Mouse (Mus musculus): Measurements from ENCODE around the gene Mme.

The Mme gene

DNA sequence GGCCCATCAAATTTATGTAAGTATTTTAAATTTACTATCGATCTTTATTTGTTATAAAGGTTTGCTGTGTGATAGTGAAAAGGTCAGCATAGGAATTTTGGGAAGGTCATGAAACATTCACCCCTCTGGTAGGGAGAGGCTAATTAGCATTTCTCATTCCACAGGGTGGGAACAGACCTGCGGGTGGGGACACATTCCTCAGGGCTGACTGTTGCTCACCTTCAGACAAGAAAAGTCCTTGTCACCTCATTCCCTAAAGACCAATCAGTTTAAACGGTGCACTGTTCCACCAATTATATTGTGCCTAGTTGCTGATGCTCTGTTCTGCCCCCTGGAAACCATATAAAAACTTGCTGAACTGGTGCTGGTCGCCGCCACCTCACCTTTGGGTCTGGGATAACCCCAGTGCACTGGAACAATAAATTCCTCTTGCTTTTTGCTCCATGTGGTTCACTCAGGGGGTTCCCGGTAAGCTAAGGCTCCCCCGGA lies at the start of gene Mme:
Gene Mme, plus strand, starts transcription at position 439 of the 489 bp plus-strand sequence.
- no peak for DNase-seq (ENCODE audit: low read depth, low spot score)

DNA sequence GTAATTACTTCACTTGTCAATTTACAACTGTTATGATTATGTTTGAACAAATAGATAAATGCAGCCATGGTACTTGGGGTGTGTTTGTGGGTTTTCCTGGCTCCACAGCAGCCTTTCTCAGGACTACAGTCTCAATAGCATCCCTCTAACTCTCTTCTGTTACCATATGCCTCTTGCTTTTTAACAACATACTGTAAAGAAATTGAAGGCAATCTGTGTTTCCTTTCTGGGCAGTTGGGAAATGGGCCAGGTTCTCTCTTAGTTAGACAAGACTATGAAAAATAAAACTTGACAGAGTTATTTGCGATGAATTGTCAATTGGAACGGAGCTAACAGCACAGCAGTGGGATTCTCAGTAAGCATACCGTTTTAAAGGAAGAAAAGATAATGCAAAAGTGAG lies 44.8 kb upstream of the Mme start:
- DNase-seq (ENCODE audit: low read depth, low spot score) = no peak

DNA sequence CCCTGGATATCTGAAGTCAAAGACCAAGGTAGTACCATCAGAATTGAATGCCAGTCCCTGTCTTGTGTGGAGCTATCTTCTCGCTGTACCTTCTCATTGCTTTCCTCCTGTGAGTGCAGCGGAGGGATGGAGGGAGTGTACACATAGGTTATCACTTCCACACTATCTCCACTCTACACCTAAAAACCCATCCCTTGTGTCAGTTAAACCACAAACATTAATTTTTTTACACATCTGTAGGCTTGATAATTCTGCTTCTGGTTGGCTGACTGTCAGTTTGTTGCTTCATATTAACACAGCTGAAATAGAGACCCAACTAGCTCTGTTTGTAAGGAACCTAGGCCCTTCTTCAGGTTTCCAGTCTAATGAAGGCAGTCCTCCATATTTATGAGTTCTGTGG lies 43.3 kb upstream of the Mme start:
- no peak for DNase-seq (ENCODE audit: low read depth, low spot score)

DNA sequence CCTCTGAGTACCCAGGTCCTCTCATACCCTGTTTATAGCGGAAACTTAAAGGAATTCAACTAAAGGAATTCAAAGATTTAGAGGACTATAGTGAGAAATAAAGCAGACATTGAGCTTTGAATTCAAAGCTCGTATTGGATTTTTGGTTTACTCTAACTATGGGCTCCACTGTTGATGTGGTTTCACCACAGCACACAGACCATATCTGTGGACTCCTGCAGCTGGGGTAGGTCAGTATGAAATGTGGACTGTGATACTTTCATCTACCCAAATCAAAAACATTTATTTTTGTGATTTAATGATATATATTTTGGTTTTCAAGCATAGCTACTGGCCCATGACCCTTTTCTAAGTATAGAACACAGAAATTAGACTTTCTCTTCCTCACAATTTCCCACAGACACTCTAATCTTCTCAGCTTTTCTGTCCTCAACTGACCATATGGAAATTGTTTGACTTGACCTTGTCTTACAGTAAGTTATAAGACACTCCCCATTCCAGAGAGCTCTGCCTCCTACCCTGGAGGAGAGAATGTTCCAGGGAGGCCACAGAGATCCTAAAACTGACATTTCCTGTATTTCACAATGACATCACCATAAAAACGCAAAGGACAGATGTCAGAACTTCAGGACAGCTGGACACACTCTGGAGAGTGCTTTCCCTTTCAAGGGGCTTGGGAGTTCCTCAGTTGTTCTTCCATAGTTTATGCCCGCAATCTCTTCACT lies 19.3 kb upstream of the Mme start:
- DNase-seq (ENCODE audit: low read depth, low spot score) = no peak

DNA sequence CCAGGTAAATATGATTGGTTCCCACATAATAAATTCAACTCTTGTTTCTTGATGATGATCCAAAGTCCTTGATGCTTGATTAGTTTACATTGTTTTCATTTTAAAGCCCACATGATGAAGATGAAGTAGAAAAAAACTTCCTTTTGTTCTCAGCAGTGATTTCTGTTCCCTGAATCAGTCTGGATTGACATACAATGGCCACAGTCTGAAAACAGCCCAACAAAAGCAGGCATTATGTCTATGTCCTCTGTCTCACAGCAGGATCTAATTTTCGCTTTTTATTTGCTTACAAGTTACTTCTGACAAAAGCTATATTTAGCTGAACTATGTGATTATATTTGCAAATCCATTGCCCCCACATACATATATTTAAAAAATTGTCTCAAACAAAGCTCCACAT lies 17.7 kb upstream of the Mme start:
- no peak for DNase-seq (ENCODE audit: low read depth, low spot score)

DNA sequence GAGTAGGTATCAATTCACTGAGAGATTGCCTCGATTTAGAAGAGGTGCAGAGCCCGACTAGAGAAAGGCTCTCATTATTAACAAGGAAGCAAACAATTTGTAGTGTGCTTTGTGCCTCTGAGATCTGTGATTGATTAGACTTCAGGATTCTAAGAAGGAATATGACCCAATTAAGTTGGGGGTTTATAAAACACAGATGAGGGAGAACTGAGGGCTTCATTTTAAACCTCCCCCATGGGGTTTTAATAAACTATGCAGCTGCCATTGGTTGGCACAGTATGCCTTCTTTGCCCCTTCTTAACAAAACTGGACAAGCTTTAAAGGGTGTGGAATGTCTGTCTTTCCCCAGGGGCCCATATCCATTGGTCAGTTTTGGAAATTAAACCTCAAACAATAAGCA lies 5.4 kb upstream of the Mme start:
- DNase-seq (ENCODE audit: low read depth, low spot score) = no peak

DNA sequence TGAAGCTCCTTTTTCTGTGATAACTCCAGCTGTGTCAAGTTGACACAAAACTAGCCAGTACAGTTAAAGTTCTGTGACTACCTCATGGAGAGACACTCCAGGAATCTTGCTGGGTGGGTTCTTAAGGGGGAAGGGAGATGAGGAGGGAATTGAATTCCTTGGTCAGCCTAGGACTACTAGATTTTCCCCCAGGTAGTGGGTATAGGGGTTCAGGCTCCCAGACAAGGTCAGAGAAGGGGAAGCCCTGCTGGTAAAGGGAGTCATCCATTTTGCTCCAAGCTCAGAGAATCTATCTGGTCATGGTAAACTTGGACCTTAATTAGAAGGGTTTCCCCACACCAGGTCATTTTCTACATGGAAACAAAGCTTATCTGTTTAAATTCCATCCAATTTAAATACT lies 2.4 kb downstream of the Mme start:
- DNase-seq (ENCODE audit: low read depth, low spot score) = no peak

DNA sequence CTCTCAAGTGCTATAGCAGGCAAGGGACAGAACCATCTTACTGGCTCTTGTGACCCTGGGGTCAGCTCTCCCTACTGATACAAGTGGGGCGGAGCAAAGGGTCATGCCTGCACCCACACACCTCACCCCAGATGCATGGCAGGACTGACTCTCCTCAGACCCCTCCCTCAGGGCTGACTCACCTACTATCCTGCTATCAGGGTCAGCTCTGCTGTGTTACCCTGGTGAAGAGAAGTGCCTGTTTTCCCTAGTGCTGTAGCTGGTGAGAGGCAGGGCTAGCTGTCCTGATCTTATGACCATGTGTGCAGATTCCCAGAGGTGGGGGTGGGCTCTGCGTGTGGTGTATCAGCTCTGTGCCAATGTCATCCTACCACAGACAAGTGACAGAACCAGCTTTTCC lies 30.8 kb downstream of the Mme start:
- DNase-seq (ENCODE audit: low read depth, low spot score) = no peak

DNA sequence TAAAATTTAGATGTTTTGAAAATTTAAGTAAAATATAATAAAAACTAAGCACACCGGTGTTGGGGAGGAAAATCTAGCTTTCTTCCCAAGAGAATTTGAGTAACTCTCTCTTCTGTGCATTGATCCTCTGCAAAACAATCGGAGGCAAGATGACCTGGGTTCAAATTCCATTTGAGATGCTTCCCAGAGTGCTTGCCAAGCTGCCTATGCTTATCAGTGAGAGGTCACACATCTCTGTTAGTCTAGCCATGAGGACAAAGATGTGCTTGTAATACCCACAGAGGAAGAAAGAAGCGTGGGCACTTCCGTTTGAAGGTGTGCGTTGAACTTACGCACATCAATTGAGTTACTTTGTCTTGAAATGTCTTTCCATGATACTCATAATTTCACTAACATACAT lies 53.0 kb downstream of the Mme start:
- no peak for DNase-seq (ENCODE audit: low read depth, low spot score)

DNA sequence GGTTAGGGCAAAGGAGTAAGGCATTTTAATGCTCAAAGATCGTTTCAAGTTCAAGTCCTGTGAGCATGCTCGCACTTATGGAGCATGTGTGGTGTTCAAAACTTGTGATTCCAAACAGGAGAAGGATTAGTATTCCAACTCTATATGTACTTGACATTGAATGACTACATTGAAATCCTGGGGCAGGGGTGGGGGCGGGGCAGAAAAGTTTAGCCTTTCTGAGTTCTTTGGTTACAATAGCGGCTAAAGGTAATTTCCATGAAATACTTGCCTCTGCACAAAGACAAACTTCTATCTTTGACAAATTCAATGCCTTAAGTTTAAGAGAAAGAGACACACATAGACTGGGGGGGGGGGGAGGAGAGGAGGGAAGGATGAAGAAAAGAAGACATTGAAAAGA lies 53.5 kb downstream of the Mme start:
- DNase-seq (ENCODE audit: low read depth, low spot score) = no peak

DNA sequence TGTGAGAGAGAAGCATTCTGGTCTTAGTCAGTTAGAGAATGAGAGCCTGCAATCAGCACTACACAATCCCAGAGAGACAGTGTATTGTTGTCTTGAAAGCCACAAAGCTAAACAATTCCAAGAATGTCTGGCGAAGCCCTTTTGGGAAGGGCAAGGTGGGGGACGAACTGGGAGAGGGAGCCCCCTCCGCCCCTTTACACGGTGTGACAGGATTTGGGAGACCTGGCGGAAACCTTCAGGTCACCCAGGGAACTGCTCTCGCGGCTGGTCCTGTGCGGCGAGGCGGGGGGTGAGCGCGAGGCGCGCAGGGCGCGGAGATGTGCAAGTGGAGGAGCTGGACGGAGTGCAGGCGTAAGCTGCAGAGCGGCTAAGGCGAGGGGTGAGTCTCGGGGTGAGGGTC lies 53.9 kb downstream of the Mme start:
- DNase-seq (ENCODE audit: low read depth, low spot score) = no peak

DNA sequence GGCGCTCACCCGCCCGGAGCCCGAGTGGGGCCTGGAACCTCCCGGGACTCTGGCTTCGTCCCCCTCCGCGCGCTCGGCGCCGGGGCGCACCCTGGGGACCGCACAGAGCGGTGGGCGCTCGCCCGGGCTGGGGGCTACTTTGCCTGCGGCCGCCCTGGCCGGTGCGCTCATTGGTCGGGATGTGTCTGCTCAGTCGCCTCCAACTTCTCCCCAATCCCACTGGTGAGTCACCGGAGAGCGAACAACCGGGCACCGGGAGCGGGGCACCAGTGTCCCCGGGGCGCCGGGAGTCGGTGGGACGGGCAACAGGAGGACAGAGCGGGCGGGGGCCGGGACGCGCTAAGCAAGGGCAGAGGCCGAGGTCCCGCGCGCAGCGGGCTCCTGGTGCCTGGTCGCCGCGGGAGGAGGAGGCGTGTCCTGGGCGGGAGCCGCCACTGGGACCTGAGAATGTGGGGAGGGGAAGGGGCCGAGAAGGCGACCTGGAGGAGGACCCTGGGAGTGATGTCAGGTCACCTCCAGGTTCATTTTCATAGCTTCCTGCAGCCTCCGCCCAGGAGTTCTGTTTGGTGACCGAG lies 54.4 kb downstream of the Mme start:
- DNase-seq (ENCODE audit: low read depth, low spot score) = no peak

DNA sequence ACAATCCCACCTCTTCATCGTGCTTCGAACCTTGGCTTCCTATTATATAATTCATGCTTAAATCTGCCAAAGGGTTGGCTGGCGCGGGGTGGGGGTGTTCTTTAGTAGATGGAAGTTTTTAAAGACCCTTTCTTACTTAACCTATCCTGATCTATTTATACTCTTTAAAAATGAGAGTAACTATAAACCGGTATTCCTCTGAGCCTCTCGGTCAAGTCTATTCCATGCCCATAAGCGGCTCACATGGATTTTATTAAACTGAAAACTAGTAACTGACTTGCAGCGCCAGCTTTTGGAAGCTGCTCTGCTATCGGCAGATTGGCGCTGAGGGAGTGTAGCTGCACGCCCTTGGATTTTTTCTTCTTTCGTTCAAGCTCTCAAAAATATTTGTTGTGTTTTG lies 55.1 kb downstream of the Mme start:
- no peak for DNase-seq (ENCODE audit: low read depth, low spot score)

DNA sequence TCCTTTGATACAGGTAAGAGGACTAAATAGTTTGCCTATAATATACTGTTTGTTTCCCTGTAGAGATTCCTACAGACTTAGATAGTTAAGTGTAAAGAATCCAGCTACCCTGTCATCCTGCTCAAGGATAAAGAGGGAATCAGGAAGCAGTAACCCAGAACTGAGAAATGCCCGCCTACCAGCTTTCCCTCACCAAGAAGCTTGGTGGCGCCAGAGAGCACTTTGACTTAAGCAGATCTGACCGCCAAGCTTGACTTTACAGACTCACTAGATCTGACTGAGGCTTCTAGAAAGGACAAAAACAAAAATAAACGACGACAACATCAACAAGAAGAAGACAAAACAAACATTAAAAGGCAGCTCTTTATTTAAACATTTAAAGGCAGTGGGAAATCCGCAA lies 56.5 kb downstream of the Mme start:
- DNase-seq (ENCODE audit: low read depth, low spot score) = peak; percentile 40

DNA sequence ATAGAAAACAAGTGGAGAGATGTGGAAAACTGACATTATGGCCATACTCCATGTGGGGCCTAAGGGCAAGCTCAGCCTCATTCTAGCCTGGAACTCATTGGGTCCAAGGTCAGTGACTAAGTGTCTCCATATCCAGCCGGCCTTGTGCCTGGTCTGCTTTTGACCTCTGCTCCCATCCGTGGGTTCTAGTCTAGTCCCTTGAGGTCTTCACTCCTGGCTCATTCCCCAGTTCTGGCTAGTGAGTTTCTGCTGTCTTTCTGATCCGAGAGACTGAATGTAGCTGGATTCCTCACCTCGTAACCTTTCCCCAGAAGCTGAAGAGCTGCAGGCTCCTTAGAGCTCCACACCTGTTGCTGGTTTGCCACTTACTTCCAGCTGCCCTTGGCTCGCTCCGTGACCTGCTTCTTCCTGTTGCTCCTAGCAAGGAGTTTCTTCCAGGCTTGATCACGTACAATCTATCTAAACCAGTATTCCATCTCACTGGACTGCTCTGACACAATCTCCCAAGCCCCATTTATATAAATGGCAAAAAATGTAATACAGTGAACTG lies 73.9 kb downstream of the Mme start:
- peak; percentile 39 for DNase-seq (ENCODE audit: low read depth, low spot score)

DNA sequence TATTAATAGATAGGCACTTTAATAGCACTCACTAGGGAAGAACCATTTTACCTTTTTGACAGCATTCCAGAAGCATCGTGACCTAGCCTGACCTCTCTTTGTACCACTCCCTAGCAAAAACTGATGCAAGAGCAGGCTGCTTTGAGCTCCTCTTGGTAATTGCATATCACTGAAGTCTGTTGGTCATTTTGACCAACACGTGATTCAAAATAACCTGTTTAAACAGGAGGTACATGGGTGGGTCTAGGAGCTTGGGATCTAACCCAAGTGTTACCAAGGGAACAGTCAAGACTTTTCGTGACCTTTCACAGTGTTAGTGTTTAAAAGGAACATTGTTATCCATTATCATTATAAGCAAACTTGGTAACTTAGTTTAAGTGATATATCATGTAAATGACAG lies 76.2 kb downstream of the Mme start:
- DNase-seq (ENCODE audit: low read depth, low spot score) = no peak

DNA sequence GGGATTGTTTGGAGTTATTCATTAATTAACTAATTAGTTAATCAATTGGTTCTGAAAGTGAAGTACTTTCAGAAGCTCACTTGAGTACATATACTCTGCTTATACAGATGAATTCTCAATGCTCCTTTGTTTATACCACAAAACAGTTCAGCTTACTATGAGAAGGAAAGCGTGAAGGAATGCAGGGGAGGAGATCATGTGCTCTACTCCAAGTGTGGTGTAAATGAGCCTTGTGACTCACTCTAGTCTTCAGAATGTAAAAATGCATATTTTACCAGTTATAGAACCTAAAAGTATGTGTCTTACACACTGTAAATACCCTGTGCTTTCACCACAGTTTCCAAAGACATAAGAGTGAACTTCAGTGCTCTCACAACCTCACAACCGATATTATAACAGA lies 84.3 kb downstream of the Mme start:
- no peak for DNase-seq (ENCODE audit: low read depth, low spot score)

DNA sequence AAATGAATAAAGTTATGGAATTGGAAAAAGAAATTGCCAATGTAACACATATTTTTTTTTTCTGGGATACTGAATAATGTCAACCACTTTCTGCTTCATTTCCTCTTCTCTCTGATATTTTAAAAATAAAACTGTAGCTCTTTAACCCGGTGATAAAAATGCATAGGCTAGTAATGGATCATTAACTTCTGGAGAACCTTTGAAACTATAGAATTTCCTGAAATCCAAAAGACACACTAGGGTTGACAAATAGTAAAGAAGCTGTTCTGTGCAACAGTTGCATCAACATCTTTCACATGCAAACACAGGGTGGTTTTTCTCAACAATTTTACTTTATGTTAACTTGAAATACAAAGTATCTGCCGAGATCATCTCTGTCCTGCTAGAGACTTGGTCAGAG lies 98.8 kb downstream of the Mme start:
- DNase-seq (ENCODE audit: low read depth, low spot score) = no peak

DNA sequence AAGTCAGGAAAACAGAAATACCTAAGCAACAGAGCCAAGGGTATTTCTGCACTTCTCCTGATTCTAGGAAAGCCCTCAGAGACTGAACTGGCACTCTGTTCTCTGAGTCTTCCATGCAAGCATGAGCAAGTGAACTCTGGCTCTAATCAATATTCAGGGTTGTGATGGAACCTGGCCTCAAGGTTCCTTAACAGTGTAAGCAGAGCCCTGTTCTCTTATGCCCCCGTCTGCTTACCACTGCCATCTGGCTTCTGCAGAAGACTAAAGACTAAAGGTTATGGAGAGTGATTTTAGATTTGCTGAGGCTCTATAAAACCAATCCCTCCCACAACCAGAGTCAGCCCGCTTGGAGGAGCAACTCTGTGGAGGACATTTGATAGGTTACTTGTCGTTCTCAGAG lies 99.2 kb downstream of the Mme start:
- DNase-seq (ENCODE audit: low read depth, low spot score) = no peak

DNA sequence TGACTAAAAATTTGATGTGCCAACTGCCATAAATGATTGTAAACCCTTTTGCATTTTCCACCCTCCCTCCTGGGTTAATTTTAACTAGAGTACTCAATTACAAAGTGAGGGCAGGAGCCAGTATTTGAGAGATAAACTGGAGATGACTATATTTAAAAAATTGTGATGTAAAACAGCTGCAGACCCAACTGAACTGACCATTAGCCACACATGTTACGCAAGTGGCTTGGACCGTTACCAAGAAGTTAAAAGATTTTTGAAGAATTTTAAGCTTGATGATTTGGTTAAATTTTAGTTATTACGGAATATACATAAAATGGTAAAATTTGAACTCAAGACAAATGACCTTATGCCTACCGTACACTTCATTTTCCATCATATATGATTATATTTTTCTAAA lies 100.1 kb downstream of the Mme start:
- no peak for DNase-seq (ENCODE audit: low read depth, low spot score)

DNA sequence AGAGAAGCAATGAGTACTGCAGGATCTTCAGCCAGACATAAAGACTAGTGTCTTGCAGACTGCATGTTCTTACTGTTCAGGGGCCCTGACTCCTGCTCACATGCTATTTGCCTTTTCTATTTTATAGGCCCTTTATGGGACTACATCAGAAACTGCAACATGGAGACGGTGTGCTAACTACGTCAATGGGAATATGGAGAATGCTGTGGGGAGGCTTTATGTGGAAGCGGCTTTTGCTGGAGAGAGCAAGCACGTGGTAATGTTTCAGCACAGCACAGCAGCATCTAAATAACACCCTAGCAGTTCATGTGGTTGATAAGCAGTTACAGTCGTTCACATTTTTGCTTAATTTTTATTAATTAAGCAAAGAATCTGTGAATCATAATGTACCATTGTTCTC lies 103.7 kb downstream of the Mme start:
- DNase-seq (ENCODE audit: low read depth, low spot score) = no peak

DNA sequence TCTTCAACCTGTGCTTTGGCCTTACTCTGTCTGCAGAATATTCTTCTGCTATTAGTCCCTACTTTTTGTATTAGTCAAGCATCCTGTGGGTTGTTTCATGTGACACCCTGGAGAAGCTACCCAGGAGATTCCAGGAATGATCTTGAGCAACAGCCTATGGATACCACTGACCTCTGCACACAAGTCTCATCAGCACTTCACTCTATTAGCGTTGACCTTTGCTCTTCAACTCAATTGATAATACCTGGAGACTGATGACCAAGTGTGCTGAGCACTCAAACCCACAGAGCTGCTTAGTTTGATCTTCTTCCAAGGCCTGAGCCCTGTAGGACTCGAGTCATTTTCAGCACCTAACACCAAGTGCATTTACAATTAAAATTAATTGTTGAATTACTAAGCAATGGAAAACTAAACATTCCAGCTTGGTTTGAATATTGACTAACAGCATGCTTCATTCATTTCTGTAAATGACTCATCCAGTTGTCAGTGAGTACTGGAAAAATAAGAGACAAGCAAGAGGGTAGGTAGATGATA lies 107.6 kb downstream of the Mme start:
- DNase-seq (ENCODE audit: low read depth, low spot score) = no peak

DNA sequence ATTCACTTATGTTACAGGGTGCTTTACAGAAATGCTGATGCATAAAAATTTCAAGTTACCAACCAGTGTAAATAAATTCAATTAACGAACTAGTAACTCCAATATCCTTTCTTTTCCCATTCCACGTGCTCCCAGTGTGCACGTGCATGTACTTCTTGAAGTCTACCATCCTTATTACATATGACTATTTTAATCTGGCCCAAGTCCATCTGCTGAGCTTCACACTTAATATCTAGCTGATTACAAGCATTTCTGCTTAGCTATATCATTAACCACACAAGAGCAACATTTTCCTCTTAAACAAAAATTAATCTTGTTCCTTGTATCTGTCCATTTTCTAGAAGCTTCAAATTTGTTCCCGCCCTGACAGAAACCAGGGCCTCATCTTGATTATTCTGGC lies 108.9 kb downstream of the Mme start:
- DNase-seq (ENCODE audit: low read depth, low spot score) = no peak
